ENCODE assay signal across 8 mouse cellular contexts in the genomic region with DNA sequence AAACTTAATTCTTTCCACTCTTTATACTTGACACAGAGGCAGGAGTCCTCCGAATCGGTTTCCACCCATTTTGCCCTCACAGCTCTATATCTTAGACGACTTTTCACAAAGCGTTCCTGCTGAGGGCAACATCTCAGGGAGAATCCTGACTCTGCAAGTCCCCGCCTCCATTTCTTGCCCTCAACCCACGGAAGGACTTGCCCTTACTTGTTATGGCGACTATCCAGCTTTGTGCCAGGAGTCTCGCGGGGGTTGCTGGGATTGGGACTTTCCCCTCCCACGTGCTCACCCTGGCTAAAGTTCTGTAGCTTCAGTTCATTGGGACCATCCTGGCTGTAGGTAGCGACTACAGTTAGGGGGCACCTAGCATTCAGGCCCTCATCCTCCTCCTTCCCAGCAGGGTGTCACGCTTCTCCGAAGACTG. TPM values are rescaled to one million over a fixed set of nuclear protein-coding genes. Genes with fewer than 3 reads are reported as not detected.
DNase-seq lines count a peak whose midpoint lies in the region; ATAC-seq and TF ChIP-seq lines count a peak whose summit lies in the region.

A gene (minus strand): TSS at position 165 of the 424 bp plus-strand sequence.
A gene (plus strand): TSS at position 269 of the 424 bp plus-strand sequence.

- TF ChIP-seq CTCF in heart, adult 2 months (IDR thresholded peaks at IDR 0.05), result no peak

- ATAC-seq in embryonic facial prominence, embryonic 14.5 days (ENCODE audit: low read depth), result peak; percentile 66
- ATAC-seq in limb, embryonic 13.5 days (ENCODE audit: low FRiP score, low read depth), result peak; percentile 60
- ATAC-seq in midbrain, embryonic 16.5 days, result peak; percentile 57

- TF ChIP-seq POLR2A in heart, adult 2 months (IDR thresholded peaks at IDR 0.05; ENCODE audit: insufficient read depth, low read depth, low read length), result peak; percentile 87

- peak; percentile 99 for DNase-seq in 3T3-L1 (ENCODE audit: low read depth, low spot score)
- DNase-seq in adrenal gland, postnatal 4 days (ENCODE audit: low spot score in 2 of 2), result peak; percentile 62 to 86
- DNase-seq in embryonic facial prominence, embryonic 14.5 days (ENCODE audit: low spot score), result peak; percentile 98
- DNase-seq in heart, adult 2 months, result peak; percentile 92 to 94
- peak; percentile 96 for DNase-seq in kidney, adult 8-10 months
- peak; percentile 84 to 94 for DNase-seq in spleen, postnatal 10 days (ENCODE audit: low spot score in 2 of 2)

- no peaks in the 10 kb centered on the region for H3K9me3 ChIP-seq in embryonic facial prominence, embryonic 14.5 days (ENCODE audit: control insufficient read depth, low read length)
- no peaks in the 10 kb centered on the region for H3K9me3 ChIP-seq in limb, embryonic 13.5 days
- no peaks in the 10 kb centered on the region for H3K9me3 ChIP-seq in midbrain, embryonic 16.5 days (replicated peaks; ENCODE audit: control insufficient read depth, low read length, poor library complexity, severe bottlenecking)

- WGBS in embryonic facial prominence, embryonic 14.5 days, result under 1% methylated on average over 13 of the region's 13 CpGs
- under 1% methylated on average over 13 of the region's 13 CpGs for WGBS in heart, adult 2 months
- WGBS in limb, embryonic 13.5 days, result under 1% methylated on average over 13 of the region's 13 CpGs
- WGBS in midbrain, embryonic 16.5 days, result 0% methylated on average over 13 of the region's 13 CpGs

- peak within 1 kb of the TSS; percentile 97 for H3K27ac ChIP-seq in embryonic facial prominence, embryonic 14.5 days (replicated peaks; ENCODE audit: low read depth, low read length)
- peak within 1 kb of the TSS; percentile 89 for H3K27ac ChIP-seq in heart, adult 2 months
- H3K27ac ChIP-seq in limb, embryonic 13.5 days, result peak within 1 kb of the TSS; percentile 97
- peak within 1 kb of the TSS; percentile 94 for H3K27ac ChIP-seq in midbrain, embryonic 16.5 days (ENCODE audit: low read length)

- H3K79me2 ChIP-seq in heart, adult 2 months (replicated peaks; ENCODE audit: control insufficient read depth, insufficient read depth, low read length), result no peaks in the 10 kb centered on the region; the same call in 1 of the 2 replicates

- H3K27me3 ChIP-seq in embryonic facial prominence, embryonic 14.5 days (replicated peaks; ENCODE audit: control insufficient read depth, insufficient read depth, low read length), result no peaks in the 10 kb centered on the region
- H3K27me3 ChIP-seq in heart, adult 2 months (ENCODE audit: control insufficient read depth, insufficient read depth, low read length), result no peaks in the 10 kb centered on the region
- H3K27me3 ChIP-seq in limb, embryonic 13.5 days, result no peaks in the 10 kb centered on the region
- H3K27me3 ChIP-seq in midbrain, embryonic 16.5 days (ENCODE audit: control insufficient read depth, insufficient read depth, low read depth, low read length), result no peaks in the 10 kb centered on the region

- H3K4me1 ChIP-seq in embryonic facial prominence, embryonic 14.5 days (ENCODE audit: control insufficient read depth, insufficient read depth, low read length), result peaks cover 22% of the 10 kb centered on the region
- H3K4me1 ChIP-seq in heart, adult 2 months (ENCODE audit: control insufficient read depth, insufficient read depth, low read length), result peaks cover 5% of the 10 kb centered on the region
- H3K4me1 ChIP-seq in limb, embryonic 13.5 days, result peaks cover 43% of the 10 kb centered on the region
- H3K4me1 ChIP-seq in midbrain, embryonic 16.5 days (ENCODE audit: control insufficient read depth, insufficient read depth, low read length), result peaks cover 30% of the 10 kb centered on the region

- peaks cover 16% of the 10 kb centered on the region; the same call in 1 of the 2 replicates for H3K36me3 ChIP-seq in embryonic facial prominence, embryonic 14.5 days (ENCODE audit: control insufficient read depth, insufficient read depth, low read length)
- H3K36me3 ChIP-seq in heart, adult 2 months (ENCODE audit: control insufficient read depth, insufficient read depth, low read length), result no peaks in the 10 kb centered on the region
- peaks cover 21% of the 10 kb centered on the region; the same call in 1 of the 2 replicates for H3K36me3 ChIP-seq in limb, embryonic 13.5 days
- H3K36me3 ChIP-seq in midbrain, embryonic 16.5 days (ENCODE audit: control insufficient read depth, insufficient read depth, low read length), result no peaks in the 10 kb centered on the region

- H3K4me3 ChIP-seq in embryonic facial prominence, embryonic 14.5 days (ENCODE audit: low read depth, low read length), result peak within 1 kb of the TSS; percentile 73
- peak within 1 kb of the TSS; percentile 91 for H3K4me3 ChIP-seq in heart, adult 2 months
- peak within 1 kb of the TSS; percentile 87 for H3K4me3 ChIP-seq in limb, embryonic 13.5 days
- peak within 1 kb of the TSS; percentile 79 for H3K4me3 ChIP-seq in midbrain, embryonic 16.5 days (ENCODE audit: low read depth, low read length)

- H3K9ac ChIP-seq in embryonic facial prominence, embryonic 14.5 days (ENCODE audit: low read depth, low read length), result peak within 1 kb of the TSS; percentile 86
- peak within 1 kb of the TSS; percentile 70 for H3K9ac ChIP-seq in heart, adult 2 months (ENCODE audit: low read depth, low read length)
- peak within 1 kb of the TSS; percentile 86 for H3K9ac ChIP-seq in limb, embryonic 13.5 days
- peak within 1 kb of the TSS; percentile 77 for H3K9ac ChIP-seq in midbrain, embryonic 16.5 days (ENCODE audit: low read depth, low read length)

- TF ChIP-seq EP300 in heart, adult 2 months (IDR thresholded peaks at IDR 0.05; ENCODE audit: insufficient read depth, low read depth, low read length), result peak; percentile 87

- intact Hi-C loops in heart, adult 2 months (cut with DNase I), result loop anchor here (5.0 kb wide), 1 partner anchor 102 kb away; a partner anchor contains a TSS

- peak within 1 kb of the TSS; percentile 69 for H3K4me2 ChIP-seq in embryonic facial prominence, embryonic 14.5 days (ENCODE audit: low read depth, low read length)
- peak within 1 kb of the TSS; percentile 83 for H3K4me2 ChIP-seq in limb, embryonic 13.5 days (replicated peaks)
- H3K4me2 ChIP-seq in midbrain, embryonic 16.5 days (ENCODE audit: low read length), result peak within 1 kb of the TSS; percentile 79

RNA-seq across cellular contexts. Expression of the first gene that starts in this region (rescaled TPM):
- total RNA-seq in adrenal gland, postnatal 4 days (2021), result 10 to 100 TPM; 13.0 to 13.1 TPM
- 18.4 and 19.8 TPM in 2 replicates for polyA plus RNA-seq in embryonic facial prominence, embryonic 14.5 days (2014; fragmentation: Nextera tagmentation; extraction: Ambion mirVana)
- 1 to 10 TPM; 5.4 to 5.6 TPM for total RNA-seq in heart, adult 2 months (2021)
- polyA plus RNA-seq in heart, adult 2 months (2012; rRNA removed), result 10.1 and 10.5 TPM in 2 replicates
- 28.3 and 31.0 TPM in 2 replicates for polyA plus RNA-seq in limb, embryonic 13.5 days (2015; fragmentation: Nextera tagmentation; extraction: Ambion mirVana)
- polyA plus RNA-seq in midbrain, embryonic 16.5 days (2015; fragmentation: Nextera tagmentation; extraction: Ambion mirVana), result 19.2 and 20.9 TPM in 2 replicates

RNA-seq across cellular contexts. Expression of the second gene that starts in this region (rescaled TPM):
- 100 to 1,000 TPM in 1 of 2 experiments, 10 to 100 TPM in 1; 92.4 to 101 TPM for total RNA-seq in adrenal gland, postnatal 4 days (2021)
- 111 and 133 TPM in 2 replicates for polyA plus RNA-seq in embryonic facial prominence, embryonic 14.5 days (2014; fragmentation: Nextera tagmentation; extraction: Ambion mirVana)
- 10 to 100 TPM; 13.6 to 15.3 TPM for total RNA-seq in heart, adult 2 months (2021)
- polyA plus RNA-seq in heart, adult 2 months (2012; rRNA removed), result 35.0 and 41.6 TPM in 2 replicates
- polyA plus RNA-seq in limb, embryonic 13.5 days (2015; fragmentation: Nextera tagmentation; extraction: Ambion mirVana), result 158 and 161 TPM in 2 replicates
- polyA plus RNA-seq in midbrain, embryonic 16.5 days (2015; fragmentation: Nextera tagmentation; extraction: Ambion mirVana), result 48.9 and 57.3 TPM in 2 replicates

Comparison
In these comparisons a context has a peak if more than half of its experiments do, and no peak if none do; other contexts are left out.
1. Peak in every context shown above with its lines: DNase-seq, ATAC-seq, H3K4me3 ChIP-seq and H3K27ac ChIP-seq.
2. RNA of the second gene that starts in this region (total RNA-seq): 92.4 to 101 TPM in adrenal gland, postnatal 4 days; 13.6 to 15.3 TPM in heart, adult 2 months; every median in the first group is over 4 times any median in the second.